Mouse (Mus musculus) liver, adult 2 months (tissue): Measurements from ENCODE around the gene Lgalsl.

Source experiments
- CTCF ChIP-seq: fragments of 200-500 bp; IDR thresholded peaks from 2 replicates; pipeline ENCODE4 v1.5.1; 2011; ENCODE audit warnings: low read depth, low read length, control low read depth
- POLR2A ChIP-seq: fragments of 200-500 bp; IDR thresholded peaks from 2 replicates; pipeline ENCODE4 v1.6.1; 2011; ENCODE audit warnings: low read length, control low read depth; ENCODE audit not compliant: insufficient read depth; ENCODE audit errors: extremely low read depth

- TF ChIP-seq CTCF (no peak), POLR2A (no peak)
Measured at GRCm38 (mm10) chr11:20864647-20865046, 33.8 kb upstream of the Lgalsl start.
